Mouse (Mus musculus): ENCODE data around the gene Bicd2.
A peak's percentile ranks its signal among the peaks of the same experiment; 100 is the strongest.

DNA sequence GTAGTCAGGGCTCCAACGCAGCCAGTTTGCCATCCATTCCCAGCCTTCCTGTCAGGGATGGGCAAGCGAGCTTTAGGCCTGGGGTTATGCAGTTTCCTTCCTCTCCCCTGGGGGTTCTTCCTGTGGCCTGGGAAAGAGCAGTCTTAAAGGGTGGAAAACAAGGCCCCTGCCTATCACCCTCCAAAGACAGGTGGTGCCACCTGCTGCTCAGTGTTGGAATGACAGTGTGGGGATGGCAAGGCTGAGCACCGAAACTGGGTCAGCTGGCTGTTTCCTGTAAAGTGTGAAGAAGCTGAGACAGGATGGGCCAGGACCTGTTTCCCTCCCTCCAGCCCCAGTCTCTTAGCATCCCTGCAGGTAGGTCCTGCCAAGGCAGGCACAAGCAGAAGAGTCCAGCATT lies 39.8 kb downstream of the Bicd2 start:
- TF ChIP-seq POLR2A (IDR thresholded peaks at IDR 0.05; ENCODE audit: low read depth, low read length): no peak
- peak; percentile 94 for TF ChIP-seq CTCF (IDR thresholded peaks at IDR 0.05; ENCODE audit: borderline replicate concordance, insufficient read depth, low read length)

All from embryonic fibroblast, embryonic 13.5 days (primary cell).